Mouse (Mus musculus) brain, embryonic 14.5 days (tissue): ENCODE results near the gene Gnb1.

Experiments
- CTCF ChIP-seq: fragments of 200-500 bp; IDR thresholded peaks from 2 replicates; pipeline ENCODE4 v1.5.1; 2012; ENCODE audit warnings: inconsistent platforms, mild to moderate bottlenecking, moderate library complexity, borderline replicate concordance; ENCODE audit not compliant: insufficient read depth, insufficient read length; ENCODE audit errors: extremely low read depth
- POLR2A ChIP-seq: fragments of 200-500 bp; IDR thresholded peaks from 2 replicates; pipeline ENCODE4 v1.6.1; 2012; ENCODE audit warnings: mild to moderate bottlenecking, inconsistent platforms, borderline replicate concordance; ENCODE audit not compliant: poor library complexity, insufficient read depth, insufficient read length, severe bottlenecking; ENCODE audit errors: extremely low read depth

DNA sequence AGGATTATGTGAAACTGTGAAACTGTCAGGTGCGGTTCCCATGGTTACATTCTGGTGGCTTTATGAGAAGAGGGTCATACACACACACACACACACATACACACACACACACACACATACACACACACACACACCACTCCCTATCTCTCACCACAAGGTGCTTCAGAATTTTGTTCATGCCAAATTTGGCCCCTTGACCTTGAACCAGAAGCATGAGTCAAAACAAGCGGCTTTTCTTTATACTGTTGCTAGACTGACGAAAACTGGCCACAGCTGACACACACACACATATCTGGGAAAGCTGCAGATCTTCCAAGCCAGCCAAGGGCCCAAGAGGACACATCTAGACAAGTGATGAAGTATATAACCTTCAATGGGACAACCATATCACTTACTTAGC, 104.6 kb downstream of the Gnb1 start:
- no peak for TF ChIP-seq CTCF
- TF ChIP-seq POLR2A = no peak
